Mouse (Mus musculus) bone marrow macrophage, adult 2 months (primary cell): ENCODE results near the gene Nrm.

Experiments
- CTCF ChIP-seq: IDR thresholded peaks from 2 replicates; pipeline ENCODE4 v1.5.1; 2012; ENCODE audit warnings: low read depth, mild to moderate bottlenecking, low read length, moderate library complexity
- POLR2A ChIP-seq: IDR thresholded peaks from 2 replicates; pipeline ENCODE4 v1.6.1; 2012; ENCODE audit warnings: mild to moderate bottlenecking, low read depth, low read length, borderline replicate concordance

- TF ChIP-seq CTCF (no peak), POLR2A (no peak)
These were observed 42.3 kb downstream of the Nrm start for GRCm38 (mm10) chr17:35903343-35903991.
